Mouse (Mus musculus) G1E (cell line): ENCODE data around the gene Cbx4. TPM values are rescaled to one million over a fixed set of nuclear protein-coding genes. Genes with fewer than 3 reads are reported as not detected.

ENCODE experiments used
- ATAC-seq: 2 replicates; pipeline ENCODE4 v1.8.0; 2016; ENCODE audit warnings: mild to moderate bottlenecking; ENCODE audit not compliant: insufficient number of reproducible peaks, poor library complexity, low FRiP score, severe bottlenecking; ENCODE audit errors: extremely low read depth
- DNase-seq: peaks from one replicate; pipeline ENCODE4 v3.0.0; 2012; ENCODE audit warnings: low spot score
- H3K27me3 ChIP-seq: 2 replicates; pipeline ENCODE4 v1.6.1; 2012; ENCODE audit warnings: mild to moderate bottlenecking, low read length, inconsistent platforms; ENCODE audit not compliant: insufficient read depth
- H3K36me3 ChIP-seq: replicated peaks from 2 replicates; pipeline ENCODE3; 2012; ENCODE audit warnings: mild to moderate bottlenecking, inconsistent platforms
- H3K4me1 ChIP-seq: 2 replicates; pipeline ENCODE4 v1.6.1; 2012; ENCODE audit warnings: low read depth, low read length, inconsistent platforms, mixed read lengths; ENCODE audit not compliant: insufficient read depth
- H3K4me3 ChIP-seq: 2 replicates; pipeline ENCODE4 v1.5.1; 2012; ENCODE audit warnings: low read depth, mild to moderate bottlenecking, inconsistent platforms, low read length, moderate library complexity, mixed read lengths
- H3K9me3 ChIP-seq: replicated peaks from 2 replicates; pipeline ENCODE4 v1.6.1; 2012; ENCODE audit warnings: inconsistent platforms
- CTCF ChIP-seq: IDR thresholded peaks from 2 replicates; pipeline ENCODE4 v1.5.1; 2012; ENCODE audit warnings: low read depth, low read length, inconsistent platforms, mixed read lengths
- GATA1 ChIP-seq: IDR thresholded peaks from 2 replicates; pipeline ENCODE4 v1.6.1; 2012; ENCODE audit warnings: borderline replicate concordance, low read length, inconsistent platforms, mixed read lengths
- GATA2 ChIP-seq: IDR thresholded peaks from 2 replicates; pipeline ENCODE4 v1.6.1; 2012; ENCODE audit warnings: low read depth, low read length, inconsistent platforms, borderline replicate concordance
- POLR2AphosphoS5 ChIP-seq: IDR thresholded peaks from 2 replicates; pipeline ENCODE4 v1.6.1; 2012; ENCODE audit warnings: low read depth, low read length, inconsistent platforms; ENCODE audit not compliant: insufficient replicate concordance
- TAL1 ChIP-seq: conservative IDR thresholded peaks from 2 replicates; pipeline ENCODE4 v1.6.1; 2012; ENCODE audit warnings: low read depth, low read length, inconsistent platforms, mixed read lengths
- polyA plus RNA-seq: library from polyadenylated mRNA; stranded (reverse); fragments of >175 nt; gene quantifications from 2 replicates; pipeline ENCODE4 v1.2.3, GENCODE M21; 2012
- total RNA-seq, 2 experiments: library from RNA; stranded (forward) in 1 of 2; stranded (reverse) in 1 of 2; fragments of 200-1000 nt in 1 of 2; fragments of >200 nt in 1 of 2; fragmentation: Nextera tagmentation in 1 of 2; gene quantifications; 2 replicates each; pipeline ENCODE4 v1.2.3; 2014 to 2017

The Cbx4 gene
- total and polyA plus RNA-seq, 3 experiments, result 0.03 TPM; not detected in 2

DNA sequence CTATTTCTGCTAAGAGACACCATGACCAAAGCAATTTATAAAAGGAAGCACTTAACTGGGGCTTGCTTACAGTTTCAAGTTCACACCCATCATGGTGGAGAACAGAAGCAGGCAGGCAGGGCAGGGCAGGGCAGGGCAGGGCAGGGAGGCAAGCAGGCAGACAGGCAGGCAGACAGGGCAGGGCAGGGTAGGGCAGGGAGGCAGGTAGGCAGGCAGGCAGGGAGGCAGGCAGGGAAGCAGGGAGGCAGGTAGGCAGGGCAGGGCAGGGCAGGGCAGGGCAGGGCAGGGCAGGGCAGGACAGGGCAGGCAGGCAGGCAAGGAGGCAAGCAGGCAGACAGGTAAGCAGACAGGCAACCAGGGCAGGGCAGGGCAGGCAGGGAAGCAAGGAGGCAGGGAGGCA lies 26.7 kb upstream of the Cbx4 start:
- ATAC-seq, result no peak
- H3K27me3 ChIP-seq, result no peaks in the 10 kb centered on the region

DNA sequence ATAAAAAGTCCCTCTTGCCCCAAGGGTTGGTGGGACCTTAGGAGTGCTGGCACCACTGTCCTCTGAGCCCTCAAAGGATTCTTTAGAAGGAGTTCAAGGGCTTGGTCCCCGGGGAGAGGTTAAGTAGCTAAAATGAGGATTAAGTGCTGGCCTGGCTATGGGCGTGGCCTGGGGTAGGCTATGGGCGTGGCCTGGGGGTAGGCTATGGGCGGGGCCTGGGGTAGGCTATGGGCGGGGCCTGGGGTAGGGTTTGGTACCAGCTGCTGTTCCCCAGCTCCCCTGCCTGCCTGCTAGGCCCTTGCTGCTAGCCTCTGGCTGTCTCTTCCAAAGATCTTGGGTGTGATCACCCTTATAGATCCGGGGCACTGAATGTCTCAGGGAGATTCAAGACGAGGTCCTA lies 25.3 kb upstream of the Cbx4 start:
- Histone ChIP-seq H3K4me1 (no peaks in the 10 kb centered on the region), H3K27me3 (no peaks in the 10 kb centered on the region), H3K36me3 (no peaks in the 10 kb centered on the region), H3K9me3 (peaks cover 80% of the 10 kb centered on the region), H3K4me3 (no peak overlapping the region)
- no peak for TF ChIP-seq POLR2AphosphoS5
- TF ChIP-seq GATA2, result no peak
- TF ChIP-seq TAL1, result no peak
- TF ChIP-seq CTCF, result no peak
- DNase-seq (no peak), ATAC-seq (no peak)

More for the DNA sequence above, 26.7 kb upstream of the Cbx4 start:
- Histone ChIP-seq H3K9me3 (peaks cover 77% of the 10 kb centered on the region), H3K4me3 (no peak overlapping the region), H3K4me1 (no peaks in the 10 kb centered on the region), H3K36me3 (no peaks in the 10 kb centered on the region)
- TF ChIP-seq GATA1, result no peak
- TF ChIP-seq CTCF, result no peak
- TF ChIP-seq POLR2AphosphoS5, result no peak
- TF ChIP-seq GATA2, result no peak
- no peak for TF ChIP-seq TAL1
- DNase-seq, result no peak

GRCm38 (mm10) chr11:119109415-119110071 lies 23.5 kb upstream of the Cbx4 start:
- no peak for DNase-seq
- TF ChIP-seq GATA2 (no peak), POLR2AphosphoS5 (no peak), CTCF (no peak), TAL1 (no peak), GATA1 (no peak)

GRCm38 (mm10) chr11:119108573-119109263 lies 22.7 kb upstream of the Cbx4 start:
- DNase-seq (no peak), ATAC-seq (no peak)
- Histone ChIP-seq H3K27me3 (no peaks in the 10 kb centered on the region), H3K36me3 (no peaks in the 10 kb centered on the region), H3K9me3 (peaks cover 81% of the 10 kb centered on the region), H3K4me1 (no peaks in the 10 kb centered on the region), H3K4me3 (no peak overlapping the region)
- no peak for TF ChIP-seq GATA2
- no peak for TF ChIP-seq TAL1
- no peak for TF ChIP-seq POLR2AphosphoS5
- TF ChIP-seq GATA1, result no peak
- TF ChIP-seq CTCF, result no peak

More at GRCm38 (mm10) chr11:119109415-119110071, 23.5 kb upstream of the Cbx4 start:
- Histone ChIP-seq H3K4me1 (no peaks in the 10 kb centered on the region), H3K36me3 (no peaks in the 10 kb centered on the region), H3K9me3 (peaks cover 83% of the 10 kb centered on the region), H3K27me3 (no peaks in the 10 kb centered on the region), H3K4me3 (no peak overlapping the region)
- no peak for ATAC-seq

- H3K36me3 ChIP-seq, result no peaks in the 10 kb centered on the region
- no peaks in the 10 kb centered on the region for H3K4me1 ChIP-seq
- ATAC-seq, result no peak
- H3K27me3 ChIP-seq, result no peaks in the 10 kb centered on the region
- no peak for DNase-seq
- peaks cover 70% of the 10 kb centered on the region for H3K9me3 ChIP-seq
- TF ChIP-seq CTCF (no peak), GATA2 (no peak), POLR2AphosphoS5 (no peak), TAL1 (no peak)
- H3K4me3 ChIP-seq, result no peak overlapping the region
These were observed 20.3 kb upstream of the Cbx4 start for GRCm38 (mm10) chr11:119106289-119106688.

DNA sequence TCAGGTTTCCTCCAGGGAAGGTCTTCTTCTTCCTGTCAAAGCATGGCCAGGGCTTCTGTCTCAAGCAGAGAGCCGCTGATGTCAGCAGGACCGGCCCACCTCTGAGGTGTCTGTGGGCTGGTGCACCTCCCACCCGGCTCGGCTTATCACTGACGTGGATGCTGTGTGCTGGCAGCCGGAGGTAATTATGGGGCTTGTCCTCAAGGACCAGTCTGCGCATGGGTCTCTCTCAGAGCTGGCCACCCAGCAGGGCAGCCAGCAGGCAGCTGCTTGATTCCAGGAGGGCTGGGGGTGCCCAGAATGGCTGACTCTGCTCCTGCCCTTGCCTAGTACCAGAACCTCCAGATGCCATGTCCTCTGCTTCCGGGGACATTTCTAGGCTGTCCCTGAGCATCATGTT lies 19.7 kb upstream of the Cbx4 start:
- no peaks in the 10 kb centered on the region for H3K27me3 ChIP-seq
- H3K9me3 ChIP-seq, result peaks cover 70% of the 10 kb centered on the region
- no peaks in the 10 kb centered on the region for H3K4me1 ChIP-seq
- TF ChIP-seq TAL1 (no peak), GATA1 (no peak), GATA2 (no peak), CTCF (no peak), POLR2AphosphoS5 (no peak)
- H3K4me3 ChIP-seq, result no peak overlapping the region
- DNase-seq (no peak), ATAC-seq (no peak)
- no peaks in the 10 kb centered on the region for H3K36me3 ChIP-seq
